Mouse (Mus musculus) myocyte (in vitro differentiated cells): ENCODE measurements at regions not wholly inside any gene's neighbourhood (a gene's known extent, or its start where the extent isn't known, plus 50 kb on each side); places are given as distances from the start of the nearest gene placed in this dataset.

Experiments used
- CEBPB ChIP-seq: IDR thresholded peaks from 2 replicates; pipeline ENCODE4 v1.6.1; 2011; ENCODE audit warnings: mild to moderate bottlenecking, moderate library complexity; ENCODE audit not compliant: poor library complexity, insufficient read depth, severe bottlenecking
- MAX ChIP-seq: IDR thresholded peaks from one replicate; pipeline ENCODE4 v1.6.1; 2011; ENCODE audit warnings: low read depth, mild to moderate bottlenecking, control low read depth
- MYOD1 ChIP-seq, 3 experiments: IDR thresholded peaks; one replicate each; pipeline ENCODE4 v1.6.1; 2011; ENCODE audit warnings: control low read depth in 2 of 3, low read depth in 2 of 3, mild to moderate bottlenecking in 2 of 3, moderate library complexity in 1 of 3; ENCODE audit not compliant: insufficient read length in 2 of 3, control insufficient read depth in 1 of 3
- MYOG ChIP-seq, 3 experiments: IDR thresholded peaks; one replicate each; pipeline ENCODE4 v1.6.1; 2011; ENCODE audit warnings: control low read depth in 2 of 3, low read depth in 2 of 3, mild to moderate bottlenecking in 2 of 3; ENCODE audit not compliant: insufficient read length in 2 of 3, control insufficient read depth in 1 of 3, insufficient read depth in 1 of 3
- POLR2A ChIP-seq: IDR thresholded peaks from one replicate; pipeline ENCODE4 v1.6.1; 2011; ENCODE audit warnings: low read depth, mild to moderate bottlenecking, control low read depth, moderate library complexity; ENCODE audit not compliant: insufficient read length
- REST ChIP-seq: IDR thresholded peaks from one replicate; pipeline ENCODE4 v1.6.1; 2011; ENCODE audit warnings: mild to moderate bottlenecking, control low read depth, moderate library complexity; ENCODE audit not compliant: insufficient read depth, insufficient read length
- TCF12 ChIP-seq: IDR thresholded peaks from one replicate; pipeline ENCODE4 v1.6.1; 2011; ENCODE audit warnings: mild to moderate bottlenecking, control low read depth; ENCODE audit not compliant: poor library complexity, insufficient read depth, severe bottlenecking

DNA sequence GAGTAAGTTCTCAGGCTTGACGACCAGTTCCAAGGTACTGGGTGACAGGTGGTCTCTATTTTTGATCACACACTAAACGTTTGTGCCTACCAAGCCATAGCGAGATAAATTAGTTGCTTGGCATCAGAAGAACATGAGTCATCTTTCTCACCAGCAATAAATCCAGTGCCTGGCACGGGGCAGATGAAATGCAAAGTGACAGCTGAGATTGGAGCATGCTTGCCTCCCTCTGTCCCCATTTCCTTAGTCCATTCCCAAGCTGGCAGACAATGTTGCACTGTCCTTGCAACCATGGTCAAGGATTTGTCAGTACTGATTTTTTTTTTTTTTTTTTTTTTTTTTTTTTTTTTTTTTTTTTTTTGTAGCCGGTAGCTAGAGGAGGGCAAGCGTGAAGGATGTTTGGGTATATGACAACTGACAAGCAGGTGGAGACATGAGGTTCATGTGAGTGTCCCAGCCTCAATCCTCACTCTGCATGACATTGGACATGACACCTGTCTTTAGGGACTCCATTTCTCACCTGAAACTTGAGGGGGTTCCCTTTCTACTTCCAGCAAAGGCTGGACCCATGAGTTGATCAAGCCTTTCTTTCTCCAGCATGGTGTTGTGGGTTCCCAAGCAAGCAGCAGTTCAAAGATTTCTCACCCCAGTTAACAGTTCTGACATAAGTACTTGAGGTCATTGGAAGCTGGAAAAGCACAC is 168.2 kb upstream of the Bcl6 start:
- no peak for TF ChIP-seq POLR2A
- TF ChIP-seq MAX = no peak
- peak; percentile 43 to 90 (median 75) for TF ChIP-seq MYOD1 (IDR thresholded peaks at IDR 0.05; ENCODE audit: control insufficient read depth in 1 of 3, insufficient read length in 2 of 3, low read depth in 2 of 3)
- peak; percentile 48; the same call in 1 of the 2 replicates for TF ChIP-seq CEBPB
- TF ChIP-seq REST = no peak
- peak; percentile 69 for TF ChIP-seq TCF12
- peak; percentile 45 to 95 (median 87) for TF ChIP-seq MYOG (IDR thresholded peaks at IDR 0.05; ENCODE audit: control insufficient read depth in 1 of 3, insufficient read depth in 1 of 3, insufficient read length in 2 of 3, low read depth in 2 of 3)
